Mouse (Mus musculus) liver, embryonic 11.5 days (tissue): Measurements from ENCODE around the gene Abhd16a. TPM values are rescaled to one million over a fixed set of nuclear protein-coding genes. Genes with fewer than 3 reads are reported as not detected.

Experiments
- ATAC-seq: fragments of 200-750 bp; cut with Nextera tagmentation; replicated peaks from 2 replicates; pipeline ENCODE4 v1.8.0; 2017; ENCODE audit warnings: moderate number of reproducible peaks, mild to moderate bottlenecking, moderate TSS enrichment, moderate library complexity; ENCODE audit not compliant: low FRiP score
- DNase-seq: peaks from one replicate; pipeline ENCODE4 v3.0.0-alpha.2; 2017; ENCODE audit warnings: low spot score
- H3K27ac ChIP-seq: fragments of 300-500 bp; sonication (generic); 2 replicates; pipeline ENCODE4 v1.5.1; 2014; ENCODE audit warnings: mild to moderate bottlenecking, low read depth, low read length, control low read depth
- H3K27me3 ChIP-seq: fragments of 300-500 bp; sonication (generic); replicated peaks from 2 replicates; pipeline ENCODE4 v1.6.1; 2014; ENCODE audit warnings: low read length, mixed read lengths; ENCODE audit not compliant: control insufficient read depth, insufficient read depth
- H3K36me3 ChIP-seq: fragments of 300-500 bp; sonication (generic); 2 replicates; pipeline ENCODE4 v1.6.1; 2014; ENCODE audit warnings: mild to moderate bottlenecking, low read length, moderate library complexity, mixed read lengths; ENCODE audit not compliant: control insufficient read depth, insufficient read depth
- H3K4me1 ChIP-seq: fragments of 300-500 bp; sonication (generic); replicated peaks from 2 replicates; pipeline ENCODE4 v1.6.1; 2014; ENCODE audit warnings: low read length, mixed read lengths; ENCODE audit not compliant: control insufficient read depth, insufficient read depth
- H3K4me2 ChIP-seq: fragments of 300-500 bp; sonication (generic); 2 replicates; pipeline ENCODE4 v1.6.1; 2014; ENCODE audit warnings: mild to moderate bottlenecking, control low read depth, moderate library complexity
- H3K4me3 ChIP-seq: fragments of 300-500 bp; sonication (generic); 2 replicates; pipeline ENCODE4 v1.5.1; 2014; ENCODE audit warnings: low read depth, low read length, control low read depth
- H3K9ac ChIP-seq: fragments of 300-500 bp; sonication (generic); 2 replicates; pipeline ENCODE4 v1.6.1; 2014; ENCODE audit warnings: low read depth, low read length, control low read depth
- H3K9me3 ChIP-seq: fragments of 300-500 bp; sonication (generic); 2 replicates; pipeline ENCODE4 v1.6.1; 2016; ENCODE audit warnings: low read length, inconsistent platforms, mixed read lengths; ENCODE audit not compliant: control insufficient read depth
- WGBS: fragments of 180-500 bp; shearing (Covaris S2); extraction: QIAGEN DNeasy Blood & Tissue Kit; methylation state at CpG from one replicate; pipeline ENCODE4 v1.1.7; 2014; 5-methylcytosine and 5-hydroxymethylcytosine counted together
- polyA plus RNA-seq: library from polyadenylated mRNA; unstranded; fragments of >200 nt; fragmentation: Nextera tagmentation; extraction: Ambion mirVana; gene quantifications from 2 replicates; pipeline ENCODE4 v1.2.1, GENCODE M21; 2014

Gene Abhd16a
- polyA plus RNA-seq, 1 experiment from 2014 or later = 71.6 TPM

GRCm38 (mm10) chr17:35140490-35140996, 51.5 kb downstream of the Abhd16a start:
- DNase-seq (no peak), ATAC-seq (no peak)
- H3K4me3 ChIP-seq = no peak overlapping the region
- peaks cover 18% of the 10 kb centered on the region for H3K4me1 ChIP-seq
- H3K36me3 ChIP-seq = peaks cover 69% of the 10 kb centered on the region
- no peaks in the 10 kb centered on the region for H3K27me3 ChIP-seq
- H3K9ac ChIP-seq = no peak overlapping the region
- H3K27ac ChIP-seq = no peak overlapping the region
- H3K4me2 ChIP-seq = no peak overlapping the region
- WGBS = 77% methylated on average over 16 of the region's 16 CpGs
- H3K9me3 ChIP-seq = no peaks in the 10 kb centered on the region; the same call in 1 of the 2 replicates

GRCm38 (mm10) chr17:35141971-35142370, 52.9 kb downstream of the Abhd16a start:
- Histone ChIP-seq H3K4me3 (no peak overlapping the region), H3K9me3 (no peaks in the 10 kb centered on the region; the same call in 1 of the 2 replicates), H3K9ac (no peak overlapping the region), H3K27ac (no peak overlapping the region), H3K4me2 (no peak overlapping the region), H3K36me3 (peaks cover 82% of the 10 kb centered on the region), H3K4me1 (peaks cover 9% of the 10 kb centered on the region), H3K27me3 (no peaks in the 10 kb centered on the region)
- no peak for ATAC-seq
- WGBS = 92% methylated on average over 6 of the region's 6 CpGs
- DNase-seq = no peak

- no peaks in the 10 kb centered on the region; the same call in 1 of the 2 replicates for H3K9me3 ChIP-seq
- WGBS = 85% methylated on average over 5 of the region's 5 CpGs
- no peak overlapping the region for H3K9ac ChIP-seq
- H3K36me3 ChIP-seq = peaks cover 83% of the 10 kb centered on the region
- ATAC-seq = no peak
- H3K4me1 ChIP-seq = no peaks in the 10 kb centered on the region
- DNase-seq = no peak
- H3K4me3 ChIP-seq = no peak overlapping the region
- no peaks in the 10 kb centered on the region for H3K27me3 ChIP-seq
- no peak overlapping the region for H3K27ac ChIP-seq
- H3K4me2 ChIP-seq = no peak overlapping the region
These were observed 57.1 kb downstream of the Abhd16a start for GRCm38 (mm10) chr17:35146139-35146538.

GRCm38 (mm10) chr17:35147348-35147747, 58.3 kb downstream of the Abhd16a start:
- Histone ChIP-seq H3K4me2 (no peak overlapping the region), H3K4me1 (no peaks in the 10 kb centered on the region; the same call in 1 of the 2 replicates), H3K9ac (no peak overlapping the region), H3K9me3 (no peaks in the 10 kb centered on the region; the same call in 1 of the 2 replicates), H3K27ac (no peak overlapping the region; the same call in 1 of the 2 replicates), H3K36me3 (peaks cover 81% of the 10 kb centered on the region), H3K27me3 (no peaks in the 10 kb centered on the region), H3K4me3 (no peak overlapping the region)
- WGBS = 72% methylated on average over 3 of the region's 3 CpGs
- DNase-seq (no peak), ATAC-seq (no peak)

- H3K36me3 ChIP-seq = peaks cover 81% of the 10 kb centered on the region
- no peak overlapping the region for H3K9ac ChIP-seq
- H3K27ac ChIP-seq = no peak overlapping the region
- no peak overlapping the region for H3K4me3 ChIP-seq
- DNase-seq (no peak), ATAC-seq (no peak)
- 64% methylated on average over 5 of the region's 5 CpGs for WGBS
- no peaks in the 10 kb centered on the region; the same call in 1 of the 2 replicates for H3K4me1 ChIP-seq
- no peaks in the 10 kb centered on the region for H3K27me3 ChIP-seq
- H3K4me2 ChIP-seq = no peak overlapping the region
- H3K9me3 ChIP-seq = no peaks in the 10 kb centered on the region; the same call in 1 of the 2 replicates
These were observed 59.0 kb downstream of the Abhd16a start for GRCm38 (mm10) chr17:35147922-35148639.

- H3K4me3 ChIP-seq = no peak overlapping the region
- H3K27me3 ChIP-seq = no peaks in the 10 kb centered on the region
- ATAC-seq (no peak), DNase-seq (no peak)
- H3K9me3 ChIP-seq = no peaks in the 10 kb centered on the region
- WGBS = 96% methylated on average over 4 of the region's 4 CpGs
- no peak overlapping the region for H3K27ac ChIP-seq
- H3K4me1 ChIP-seq = no peaks in the 10 kb centered on the region; the same call in 1 of the 2 replicates
- H3K4me2 ChIP-seq = no peak overlapping the region
- peaks cover 83% of the 10 kb centered on the region for H3K36me3 ChIP-seq
- H3K9ac ChIP-seq = no peak overlapping the region
These were observed 63.1 kb downstream of the Abhd16a start for GRCm38 (mm10) chr17:35152121-35152520.

Other genes with a start within 250 kb of the Abhd16a start
- gene Skiv2l, start 239.1 kb upstream of the Abhd16a start, polyA plus RNA-seq = 43.7 and 44.8 TPM in 2 replicates
- 108 and 114 TPM in 2 replicates for gene Nelfe, start 238.9 kb upstream of the Abhd16a start, polyA plus RNA-seq
- 67.6 and 74.9 TPM in 2 replicates for gene Cfb, start 226.7 kb upstream of the Abhd16a start, polyA plus RNA-seq
- gene Zbtb12, start 209.8 kb upstream of the Abhd16a start, polyA plus RNA-seq = 0.45 and 0.86 TPM in 2 replicates
- 0.09 TPM in 1 of 2 replicates, not detected in the other for gene Gm20547, start 207.2 kb upstream of the Abhd16a start, polyA plus RNA-seq
- gene C2, start 191.0 kb upstream of the Abhd16a start, polyA plus RNA-seq = 8.1 and 9.0 TPM in 2 replicates
- gene Ehmt2, start 190.8 kb upstream of the Abhd16a start, polyA plus RNA-seq = 43.6 and 50.9 TPM in 2 replicates
- 0.97 and 1.3 TPM in 2 replicates for gene Slc44a4, start 174.8 kb upstream of the Abhd16a start, polyA plus RNA-seq
- 24.4 and 26.4 TPM in 2 replicates for gene Neu1, start 158.0 kb upstream of the Abhd16a start, polyA plus RNA-seq
- 0.14 and 0.41 TPM in 2 replicates for gene Hspa1b, start 130.0 kb upstream of the Abhd16a start, polyA plus RNA-seq
- gene Gm20481, start 119.4 kb upstream of the Abhd16a start, polyA plus RNA-seq = not detected in 2 replicates
- 4.7 and 5.7 TPM in 2 replicates for gene Hspa1a, start 117.1 kb upstream of the Abhd16a start, polyA plus RNA-seq
- 0.66 and 1.5 TPM in 2 replicates for gene Hspa1l, start 116.6 kb upstream of the Abhd16a start, polyA plus RNA-seq
- gene Lsm2, start 107.4 kb upstream of the Abhd16a start, polyA plus RNA-seq = 304 and 315 TPM in 2 replicates
- gene Vars, start 88.3 kb upstream of the Abhd16a start, polyA plus RNA-seq = 234 and 245 TPM in 2 replicates
- gene Vwa7, start 72.7 kb upstream of the Abhd16a start, polyA plus RNA-seq = 0.16 TPM in 2 replicates
- gene Sapcd1, start 61.2 kb upstream of the Abhd16a start, polyA plus RNA-seq = 6.9 and 8.5 TPM in 2 replicates
- gene Msh5, start 42.5 kb upstream of the Abhd16a start, polyA plus RNA-seq = 3.8 and 4.7 TPM in 2 replicates
- 118 and 134 TPM in 2 replicates for gene Clic1, start 39.3 kb upstream of the Abhd16a start, polyA plus RNA-seq
- 124 and 132 TPM in 2 replicates for gene Ddah2, start 30.2 kb upstream of the Abhd16a start, polyA plus RNA-seq
- gene Ly6g6c, start 23.9 kb upstream of the Abhd16a start, polyA plus RNA-seq = 0.34 and 1.8 TPM in 2 replicates
- gene Mpig6b, start 23.1 kb upstream of the Abhd16a start, polyA plus RNA-seq = 8.4 and 11.2 TPM in 2 replicates
- gene Ly6g6e, start 12.4 kb upstream of the Abhd16a start, polyA plus RNA-seq = 0.57 TPM in 1 of 2 replicates, not detected in the other
- gene Ly6g6d, start 11.2 kb upstream of the Abhd16a start, polyA plus RNA-seq = 0.44 and 0.78 TPM in 2 replicates
- gene Ly6g6f, start 3.7 kb upstream of the Abhd16a start, polyA plus RNA-seq = 12.8 and 13.5 TPM in 2 replicates
- gene Ly6g5c, start 19.0 kb downstream of the Abhd16a start, polyA plus RNA-seq = not detected in 2 replicates
- 0.69 and 0.89 TPM in 2 replicates for gene Ly6g5b, start 26.2 kb downstream of the Abhd16a start, polyA plus RNA-seq
- gene Gpank1, start 32.2 kb downstream of the Abhd16a start, polyA plus RNA-seq = 23.7 and 25.2 TPM in 2 replicates
- gene Csnk2b, start 32.8 kb downstream of the Abhd16a start, polyA plus RNA-seq = 246 and 259 TPM in 2 replicates
- 6.0 and 7.1 TPM in 2 replicates for gene D17H6S53E, start 37.1 kb downstream of the Abhd16a start, polyA plus RNA-seq
- 429 and 459 TPM in 2 replicates for gene Apom, start 42.8 kb downstream of the Abhd16a start, polyA plus RNA-seq
- gene Bag6, start 45.9 kb downstream of the Abhd16a start, polyA plus RNA-seq = 61.4 and 73.6 TPM in 2 replicates
- 169 and 205 TPM in 2 replicates for gene Prrc2a, start 75.6 kb downstream of the Abhd16a start, polyA plus RNA-seq
- gene Aif1, start 86.8 kb downstream of the Abhd16a start, polyA plus RNA-seq = 13.9 and 20.0 TPM in 2 replicates
- gene Lst1, start 99.2 kb downstream of the Abhd16a start, polyA plus RNA-seq = 24.1 and 28.1 TPM in 2 replicates
- gene Ltb, start 105.2 kb downstream of the Abhd16a start, polyA plus RNA-seq = 0.70 and 0.78 TPM in 2 replicates
- gene Tnf, start 112.7 kb downstream of the Abhd16a start, polyA plus RNA-seq = 0.47 and 0.53 TPM in 2 replicates
- not detected in 2 replicates for gene Lta, start 116.1 kb downstream of the Abhd16a start, polyA plus RNA-seq
- gene Gm16181, start 131.6 kb downstream of the Abhd16a start, polyA plus RNA-seq = 0.53 TPM in 1 of 2 replicates, not detected in the other
- gene Atp6v1g2, start 144.4 kb downstream of the Abhd16a start, polyA plus RNA-seq = 2.6 and 2.9 TPM in 2 replicates
- gene Nfkbil1, start 146.5 kb downstream of the Abhd16a start, polyA plus RNA-seq = 4.6 and 5.4 TPM in 2 replicates
- gene Ddx39b, start 152.5 kb downstream of the Abhd16a start, polyA plus RNA-seq = 432 and 439 TPM in 2 replicates
- gene H2-D1, start 173.5 kb downstream of the Abhd16a start, polyA plus RNA-seq = 88.0 and 90.8 TPM in 2 replicates
- gene H2-Q1, start 231.1 kb downstream of the Abhd16a start, polyA plus RNA-seq = 0.40 and 0.60 TPM in 2 replicates